Mouse (Mus musculus) thymus, adult 2 months (tissue): ENCODE measurements around the gene Ddx27. TPM values are rescaled to one million over a fixed set of nuclear protein-coding genes. Genes with fewer than 3 reads are reported as not detected.

Source experiments
- DNase-seq: peaks from one replicate; pipeline ENCODE4 v3.0.0; 2021
- H3K27ac ChIP-seq: fragments of 200-500 bp; 2 replicates; pipeline ENCODE4 v1.5.1; 2012; ENCODE audit warnings: low read length, control low read depth; ENCODE audit not compliant: control insufficient read depth, insufficient read depth
- H3K27me3 ChIP-seq: fragments of 200-500 bp; 2 replicates; pipeline ENCODE4 v1.6.1; 2012; ENCODE audit warnings: mild to moderate bottlenecking, low read length, moderate library complexity, mixed read lengths; ENCODE audit not compliant: control insufficient read depth, insufficient read depth
- H3K36me3 ChIP-seq: fragments of 200-500 bp; 2 replicates; pipeline ENCODE4 v1.6.1; 2012; ENCODE audit warnings: mild to moderate bottlenecking, low read length, moderate library complexity; ENCODE audit not compliant: control insufficient read depth, insufficient read depth
- H3K4me1 ChIP-seq: fragments of 200-500 bp; replicated peaks from 2 replicates; pipeline ENCODE4 v1.6.1; 2012; ENCODE audit warnings: low read length; ENCODE audit not compliant: control insufficient read depth, insufficient read depth
- H3K4me3 ChIP-seq: fragments of 200-500 bp; 2 replicates; pipeline ENCODE4 v1.5.1; 2012; ENCODE audit warnings: mild to moderate bottlenecking, low read length, control low read depth, moderate library complexity; ENCODE audit not compliant: control insufficient read depth, insufficient read depth
- CTCF ChIP-seq: fragments of 200-500 bp; IDR thresholded peaks from 2 replicates; pipeline ENCODE4 v1.5.1; 2012; ENCODE audit warnings: mild to moderate bottlenecking, control low read depth, low read length, moderate library complexity, borderline replicate concordance; ENCODE audit not compliant: control insufficient read depth, poor library complexity, insufficient read depth; ENCODE audit errors: extremely low read depth
- POLR2A ChIP-seq: fragments of 200-500 bp; IDR thresholded peaks from 2 replicates; pipeline ENCODE4 v1.6.1; 2012; ENCODE audit warnings: mild to moderate bottlenecking, low read length, control low read depth, moderate library complexity; ENCODE audit not compliant: control insufficient read depth, poor library complexity, insufficient read depth; ENCODE audit errors: extremely low read depth
- WGBS: fragments of 180-500 bp; shearing (Covaris S2); methylation state at CpG from one replicate; pipeline ENCODE4 v1.1.7; 2018; 5-methylcytosine and 5-hydroxymethylcytosine counted together
- polyA plus RNA-seq: library from polyadenylated mRNA; depleted of rRNA; stranded (reverse); fragments of >200 nt; gene quantifications from 2 replicates; pipeline ENCODE4 v1.2.3, GENCODE M21; 2012

Gene Ddx27
- polyA plus RNA-seq, 1 experiment = 46.0 TPM

DNA sequence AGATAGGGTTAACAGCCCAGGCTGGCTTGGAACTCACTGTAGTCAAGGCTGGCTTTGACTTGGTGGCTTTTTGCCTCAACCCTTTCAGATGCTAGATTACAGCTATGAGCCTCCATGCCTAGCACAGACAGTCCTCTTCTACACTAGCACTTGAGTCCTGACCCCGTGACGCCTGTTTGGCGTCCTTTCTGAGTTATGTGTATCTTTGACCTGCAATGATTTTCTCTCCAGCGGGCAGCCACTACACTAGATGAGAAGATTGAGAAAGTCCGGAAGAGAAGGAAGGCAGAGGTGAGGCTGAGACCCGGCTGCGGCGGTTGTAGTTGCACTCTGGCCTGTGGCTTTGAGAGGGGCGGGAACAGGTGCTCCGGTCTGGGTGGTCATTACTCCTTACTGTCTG, 4.4 kb downstream of the Ddx27 start:
- Histone ChIP-seq H3K27ac (no peak overlapping the region), H3K36me3 (peaks cover 42% of the 10 kb centered on the region), H3K4me1 (peaks cover 11% of the 10 kb centered on the region), H3K27me3 (no peaks in the 10 kb centered on the region), H3K4me3 (no peak overlapping the region)
- WGBS = 95% methylated on average over 10 of the region's 10 CpGs
- TF ChIP-seq CTCF = no peak
- no peak for TF ChIP-seq POLR2A
- DNase-seq = no peak

DNA sequence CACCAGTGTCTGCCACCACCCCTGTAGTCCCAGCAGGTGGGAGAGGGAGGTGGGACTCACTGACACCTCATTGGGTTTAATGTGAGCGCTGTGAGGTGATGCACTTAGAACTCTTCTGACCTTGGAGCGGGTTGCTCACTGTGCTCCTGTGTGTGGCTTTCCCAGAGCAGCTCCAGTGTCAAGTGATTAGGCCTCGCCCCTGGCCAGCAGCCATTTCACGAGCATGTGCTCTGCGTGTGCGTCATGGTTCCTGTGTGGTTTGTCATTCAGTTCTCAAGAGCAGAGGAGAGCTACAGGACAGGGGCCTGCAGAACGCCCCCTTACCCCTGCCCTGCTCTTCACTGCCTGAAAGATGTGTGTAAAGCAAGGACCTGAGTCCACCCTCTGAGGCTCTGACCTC, 13.6 kb downstream of the Ddx27 start:
- Histone ChIP-seq H3K4me1 (no peaks in the 10 kb centered on the region), H3K4me3 (no peak overlapping the region), H3K27me3 (no peaks in the 10 kb centered on the region), H3K27ac (no peak overlapping the region), H3K36me3 (peaks cover 62% of the 10 kb centered on the region)
- TF ChIP-seq CTCF = no peak
- no peak for TF ChIP-seq POLR2A
- no peak for DNase-seq
- WGBS = 97% methylated on average over 7 of the region's 7 CpGs

DNA sequence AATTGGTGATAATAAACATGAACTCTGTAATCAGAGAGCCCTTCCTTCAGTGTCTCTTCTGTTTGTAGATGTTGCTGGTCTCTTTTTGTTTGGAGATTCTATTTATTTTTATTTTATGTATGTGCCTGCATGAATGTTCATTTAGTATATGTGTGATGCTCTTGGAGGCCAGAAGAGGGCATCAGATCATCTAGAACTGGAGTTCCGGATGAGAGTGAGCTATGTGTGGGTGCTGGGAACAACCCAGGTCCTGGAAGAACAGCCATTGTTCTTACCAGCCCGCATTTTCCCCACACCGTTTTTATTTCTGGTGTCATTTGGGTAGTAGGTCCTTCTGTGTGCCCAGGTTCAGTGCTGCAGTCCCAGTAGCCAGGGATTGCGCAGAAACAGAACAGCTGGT, 15.5 kb downstream of the Ddx27 start:
- 95% methylated on average over 4 of the region's 4 CpGs for WGBS
- no peaks in the 10 kb centered on the region for H3K4me1 ChIP-seq
- TF ChIP-seq CTCF = no peak
- no peak for TF ChIP-seq POLR2A
- H3K36me3 ChIP-seq = peaks cover 67% of the 10 kb centered on the region
- no peak overlapping the region for H3K4me3 ChIP-seq
- DNase-seq = no peak
- no peak overlapping the region for H3K27ac ChIP-seq
- H3K27me3 ChIP-seq = no peaks in the 10 kb centered on the region

DNA sequence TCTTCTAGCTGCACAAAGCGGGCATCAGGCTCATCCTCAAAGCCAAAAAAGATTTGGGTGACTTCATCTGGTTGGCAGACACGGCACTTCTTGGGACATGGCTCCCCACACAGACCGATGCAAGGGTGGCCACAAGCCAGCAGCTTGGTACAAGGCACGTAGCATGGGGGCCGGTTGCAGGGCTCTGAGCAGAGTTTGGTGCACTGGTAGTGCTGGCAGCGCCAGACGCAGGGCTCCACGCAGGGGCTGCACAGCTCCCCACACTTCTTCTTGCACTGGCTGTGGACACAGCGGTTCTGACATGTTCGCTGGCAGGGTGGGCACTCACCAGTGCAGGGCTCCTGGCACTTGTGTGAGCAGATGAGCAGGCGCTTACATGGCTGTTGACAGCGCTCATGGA, 22.7 kb downstream of the Ddx27 start:
- Histone ChIP-seq H3K27me3 (no peaks in the 10 kb centered on the region), H3K4me1 (no peaks in the 10 kb centered on the region), H3K27ac (no peak overlapping the region), H3K4me3 (no peak overlapping the region), H3K36me3 (peaks cover 84% of the 10 kb centered on the region)
- TF ChIP-seq POLR2A (no peak), CTCF (no peak)
- 98% methylated on average over 12 of the region's 12 CpGs for WGBS
- no peak for DNase-seq

DNA sequence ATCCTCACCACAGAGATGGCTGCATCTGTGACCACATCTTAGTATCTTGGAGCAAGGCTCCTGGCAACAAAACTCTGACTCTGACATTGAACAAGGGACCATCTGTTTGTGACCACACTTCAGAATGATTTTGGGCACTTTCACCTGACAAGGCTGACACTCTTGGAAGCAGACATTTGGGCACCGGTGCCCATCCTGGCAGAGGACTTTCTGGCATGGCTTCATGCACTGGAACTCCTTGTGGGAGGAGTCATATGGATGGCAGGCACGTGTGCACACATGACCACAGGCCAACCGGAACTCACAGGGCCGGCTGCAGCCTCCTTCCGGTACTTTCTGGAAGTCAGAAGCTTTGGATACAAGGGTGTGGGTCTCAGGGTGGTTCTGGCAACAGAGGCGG, 23.3 kb downstream of the Ddx27 start:
- Histone ChIP-seq H3K27ac (no peak overlapping the region), H3K36me3 (peaks cover 82% of the 10 kb centered on the region), H3K27me3 (no peaks in the 10 kb centered on the region), H3K4me1 (no peaks in the 10 kb centered on the region), H3K4me3 (no peak overlapping the region)
- 90% methylated on average over 6 of the region's 6 CpGs for WGBS
- TF ChIP-seq POLR2A (no peak), CTCF (no peak)
- no peak for DNase-seq

DNA sequence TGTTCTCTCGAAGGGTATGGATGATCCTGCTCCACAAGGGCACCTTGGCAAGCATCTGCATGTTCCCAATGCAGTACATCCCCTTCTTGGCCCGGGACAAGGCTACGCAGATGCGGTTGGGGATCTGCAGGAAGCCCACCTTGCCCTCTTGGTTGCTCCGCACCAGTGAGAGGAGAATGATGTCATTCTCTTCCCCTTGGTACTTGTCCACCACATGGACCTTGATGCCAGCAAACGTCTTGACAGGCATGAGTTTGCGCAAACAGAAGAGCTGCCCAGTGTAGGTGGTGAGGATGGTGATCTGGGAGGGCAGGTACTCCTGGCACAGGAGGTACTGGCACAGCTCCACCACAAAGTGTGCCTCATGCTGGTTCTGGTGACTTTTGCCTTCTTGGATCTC, 23.7 kb downstream of the Ddx27 start:
- Histone ChIP-seq H3K36me3 (peaks cover 81% of the 10 kb centered on the region), H3K27ac (no peak overlapping the region), H3K4me3 (no peak overlapping the region), H3K4me1 (no peaks in the 10 kb centered on the region), H3K27me3 (no peaks in the 10 kb centered on the region)
- TF ChIP-seq CTCF = no peak
- TF ChIP-seq POLR2A = no peak
- no peak for DNase-seq
- whole genome bisulfite sequencing = 93% methylated on average over 7 of the region's 7 CpGs

DNA sequence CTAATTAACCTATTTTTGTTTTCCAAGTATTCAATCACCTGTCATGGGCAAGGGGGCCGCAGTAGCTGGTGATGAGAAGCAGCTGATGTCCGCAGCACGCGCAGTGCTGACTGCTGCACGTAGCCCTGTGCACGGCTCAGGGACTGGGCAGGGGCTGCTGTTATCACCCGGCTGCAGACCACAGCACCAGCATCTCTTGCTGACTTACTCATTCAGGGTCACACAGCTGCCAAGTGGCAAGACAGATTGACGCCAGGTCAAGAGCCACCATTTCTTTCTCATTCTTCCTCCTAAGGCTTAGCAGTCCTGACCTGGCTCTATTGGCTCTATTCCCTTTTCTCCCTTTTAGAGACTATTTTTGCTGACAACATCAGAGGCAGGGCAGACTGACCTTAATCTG, 24.4 kb downstream of the Ddx27 start:
- no peak overlapping the region for H3K27ac ChIP-seq
- WGBS = 92% methylated on average over 8 of the region's 8 CpGs

More for the DNA sequence above, 24.4 kb downstream of the Ddx27 start:
- DNase-seq = no peak
- no peak for TF ChIP-seq CTCF
- TF ChIP-seq POLR2A = no peak
- H3K4me3 ChIP-seq = no peak overlapping the region
- H3K4me1 ChIP-seq = no peaks in the 10 kb centered on the region
- H3K27me3 ChIP-seq = no peaks in the 10 kb centered on the region
- peaks cover 81% of the 10 kb centered on the region for H3K36me3 ChIP-seq
